Mouse (Mus musculus) regulatory T cell (primary cell): ENCODE results near the gene Il1f6.
"Not testable (repeated sequence)": the region's sequence is repeated elsewhere in the genome, so short reads cannot be mapped to it uniquely, and the experiment has no call there.

Experiments used
- in situ Hi-C: fragments of 300-600 bp; cut with MboI, MseI; formaldehyde crosslinking; loops from one replicate; pipeline ENCODE4 v1.15.1; 2025; ENCODE audit warnings: high pct_unique_total_duplicates

Il1f6 gene

GRCm38 (mm10) chr2:24215118-24215517 lies at the start of gene Il1f6:
Gene Il1f6 (plus strand): TSS chr2:24215418.
- in situ Hi-C loops = no loop called here

DNA sequence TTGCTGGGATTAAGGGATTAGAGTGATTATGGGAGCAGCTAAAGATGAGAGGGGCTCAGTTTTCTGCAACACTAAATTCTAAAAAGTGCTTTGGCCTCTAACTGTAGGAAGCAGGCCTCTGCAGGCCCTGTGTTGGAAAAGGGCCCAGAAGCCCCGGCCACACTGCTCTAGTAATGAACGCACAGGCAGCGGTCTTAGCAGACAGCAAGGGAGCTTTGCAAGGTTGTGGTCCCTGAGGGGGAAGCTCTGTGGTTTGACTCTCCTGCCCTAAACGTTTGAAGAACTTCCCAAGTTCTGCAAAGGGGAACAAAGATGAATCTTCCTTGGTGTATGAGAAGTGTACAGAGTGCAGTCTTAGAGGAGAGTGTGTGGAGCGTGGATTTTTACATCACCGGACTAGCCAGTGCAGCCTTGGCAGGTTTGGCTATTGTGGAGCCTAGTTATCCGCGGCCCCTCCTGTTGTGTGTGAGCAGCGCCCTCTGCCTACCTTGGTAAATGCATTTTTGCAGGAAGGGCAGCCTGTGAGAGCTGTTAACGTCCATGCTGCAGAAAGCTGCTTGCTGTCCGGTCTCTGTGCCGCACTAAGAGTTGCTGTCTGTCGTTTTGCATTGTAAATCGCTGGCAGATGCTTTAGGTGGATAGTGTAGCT lies 33.4 kb upstream of the Il1f6 start:
- in situ Hi-C loops = not testable (repeated sequence)

- in situ Hi-C loops = not testable (repeated sequence)
Measured at GRCm38 (mm10) chr2:24182423-24183147, 32.6 kb upstream of the Il1f6 start.

GRCm38 (mm10) chr2:24184092-24184491 lies 31.1 kb upstream of the Il1f6 start:
- in situ Hi-C loops = not testable (repeated sequence)

DNA sequence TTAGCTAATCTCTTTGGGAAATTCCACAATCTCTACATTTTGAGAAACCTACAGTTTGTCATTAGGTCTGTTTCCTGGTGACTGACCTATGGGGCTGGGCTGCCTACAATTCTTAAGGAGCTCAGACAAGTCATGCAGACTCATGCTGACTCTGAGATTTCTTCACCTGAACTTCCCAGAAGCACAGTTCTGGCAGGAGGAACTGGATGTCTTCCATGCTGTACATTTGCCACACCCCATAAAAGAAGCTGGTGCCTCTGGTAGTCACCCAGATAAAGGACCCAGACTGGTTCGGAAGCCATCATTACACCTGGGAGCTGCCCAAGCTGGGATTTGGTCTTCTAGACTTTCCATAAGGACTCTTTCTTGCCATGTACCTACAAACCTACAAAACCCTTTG lies 29.0 kb upstream of the Il1f6 start, which contains the start of gene Il1f9:
TSS of gene Il1f9 (plus strand) at position 301 of the 400 bp plus-strand sequence.
- in situ Hi-C loops = no loop called here

DNA sequence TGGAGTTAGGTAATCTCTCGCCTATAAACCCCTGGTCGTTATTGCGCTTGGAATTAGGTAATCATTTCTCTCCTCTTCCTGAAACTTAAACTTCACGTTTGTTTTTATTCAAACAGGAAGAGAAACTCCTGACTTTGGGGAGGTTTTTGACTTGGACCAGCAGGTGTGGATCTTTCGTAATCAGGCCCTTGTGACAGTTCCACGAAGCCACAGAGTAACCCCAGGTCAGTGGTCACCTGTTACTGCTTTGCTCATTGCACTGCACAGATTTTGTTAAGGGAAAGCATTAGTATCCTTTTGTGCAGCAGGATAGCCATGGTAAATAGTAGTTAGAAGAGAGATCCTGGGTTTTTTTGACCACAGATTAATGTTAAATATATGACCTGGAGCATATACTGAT lies 27.6 kb upstream of the Il1f6 start:
- in situ Hi-C loops = no loop called here

DNA sequence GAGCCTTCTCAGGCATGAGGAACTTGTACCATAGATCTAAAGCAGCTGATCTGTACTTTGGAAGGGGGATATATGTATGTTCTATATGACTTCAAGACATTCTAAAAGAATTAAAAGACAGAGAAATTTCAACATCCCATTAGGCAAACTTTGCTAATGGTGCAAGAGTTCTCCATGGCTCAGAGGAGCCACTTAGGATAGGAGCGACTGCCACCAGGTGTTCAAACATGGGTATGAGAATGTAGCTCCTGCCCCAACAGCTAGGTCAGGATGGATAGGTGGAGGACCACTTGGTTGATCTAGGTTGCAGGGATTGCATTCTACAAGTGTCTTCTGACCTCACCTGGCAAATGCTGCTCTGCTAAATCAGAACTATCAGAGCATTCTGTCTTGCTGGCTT lies 27.0 kb upstream of the Il1f6 start:
- in situ Hi-C loops = no loop called here

DNA sequence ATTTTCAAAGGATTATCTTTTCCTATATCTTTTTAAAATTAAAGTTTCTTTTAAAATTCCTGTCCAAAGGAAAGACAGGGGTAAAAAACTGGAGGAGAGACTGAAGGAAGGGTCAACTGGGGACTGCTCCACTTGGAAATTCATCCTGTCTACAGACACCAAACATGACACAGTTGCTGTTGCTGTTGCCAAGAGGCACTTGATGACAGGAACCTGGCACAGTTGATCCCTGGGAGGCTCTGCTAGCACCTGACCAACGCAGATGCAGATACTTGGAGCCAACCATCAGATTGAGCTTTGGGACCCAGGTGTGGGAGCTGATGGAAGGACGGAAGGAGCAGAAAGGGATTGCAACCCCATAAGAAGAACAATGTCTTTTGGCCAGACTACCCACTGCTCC lies 12.0 kb downstream of the Il1f6 start:
- in situ Hi-C loops = no loop called here

DNA sequence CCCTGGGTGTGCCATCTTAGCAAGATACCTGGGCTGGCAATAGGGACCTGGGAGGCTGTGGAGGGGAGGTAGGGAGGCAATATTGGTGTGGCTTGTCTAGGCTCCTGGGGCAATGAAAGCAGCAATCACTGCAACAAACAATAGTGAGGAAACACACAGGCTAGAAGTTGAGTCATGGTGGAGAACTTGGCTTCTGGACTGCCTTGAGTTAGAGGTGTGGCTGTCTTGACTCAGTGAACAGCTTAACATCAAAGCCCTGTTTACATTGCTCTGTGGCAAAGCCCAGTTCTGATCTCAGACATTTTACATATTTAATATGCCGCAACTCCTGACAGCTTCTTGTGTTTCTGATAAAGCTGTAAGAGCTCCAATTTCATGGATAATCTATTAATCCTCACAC lies 52.3 kb downstream of the Il1f6 start:
- in situ Hi-C loops = no loop called here

GRCm38 (mm10) chr2:24273619-24274018 lies 58.4 kb downstream of the Il1f6 start:
- in situ Hi-C loops = loop anchor here (5.0 kb wide), 1 partner anchor 126 kb away; no protein-coding TSS in a partner anchor

- in situ Hi-C loops = no loop called here
Measured at GRCm38 (mm10) chr2:24275146-24275545, 59.9 kb downstream of the Il1f6 start.
